Mouse (Mus musculus) CH12.LX (cell line): ENCODE data around the gene Smim24.
A peak's percentile ranks its signal among the peaks of the same experiment; 100 is the strongest.

Source experiments
- CTCF ChIP-seq, 2 experiments: IDR thresholded peaks in 1 of 2; conservative IDR thresholded peaks in 1 of 2; 2 replicates each; pipeline ENCODE4 v1.5.1; 2011 to 2012; ENCODE audit warnings: low read depth in 2 of 2, low read length in 2 of 2, improper control_type of control experiment in 1 of 2, inconsistent platforms in 1 of 2, mild to moderate bottlenecking in 1 of 2, moderate library complexity in 1 of 2
- POLR2A ChIP-seq: IDR thresholded peaks from 2 replicates; pipeline ENCODE4 v1.6.1; 2011; ENCODE audit warnings: low read depth, mild to moderate bottlenecking, improper control_type of control experiment, low read length

GRCm38 (mm10) chr10:81376561-81377361 is 16.1 kb upstream of the Smim24 start:
- TF ChIP-seq CTCF (conservative IDR thresholded peaks at IDR 0.05 in 1 of 2, IDR thresholded peaks at IDR 0.05 in 1 of 2; ENCODE audit: low read depth in 2 of 2, low read length in 2 of 2) (peak in 1 of 2 experiments; percentile 27; a peak in 1 of 4 replicates), POLR2A (peak; percentile 61)
